Mouse (Mus musculus): ENCODE measurements around the gene Tnk1. TPM values are rescaled to one million over a fixed set of nuclear protein-coding genes. Genes with fewer than 3 reads are reported as not detected.
A peak's percentile ranks its signal among the peaks of the same experiment; 100 is the strongest.

Gene Tnk1
- polyA plus RNA-seq, 1 experiment from 2014 or later, result 0.32 TPM

DNA sequence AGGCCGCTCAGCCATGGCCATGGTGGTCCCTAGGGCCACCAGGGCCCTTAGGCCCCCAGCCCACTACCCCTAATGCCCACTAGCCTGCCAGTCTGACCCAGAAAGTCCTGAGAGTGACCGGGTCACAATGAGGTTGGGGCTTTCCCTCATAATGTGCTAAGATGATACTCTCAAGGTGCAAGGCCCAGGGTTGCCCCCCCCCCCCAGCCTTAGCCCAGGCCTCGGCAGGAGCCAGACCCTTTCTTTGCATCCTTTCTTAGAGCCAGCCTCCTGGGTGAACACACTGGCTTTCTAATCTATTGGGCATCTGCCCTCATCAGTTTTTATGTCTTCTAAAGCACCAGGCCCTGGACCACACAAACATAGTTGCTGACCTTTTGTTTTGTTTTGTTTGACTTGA lies 36.5 kb downstream of the Tnk1 start, which contains the start of gene Spem1:
TSS of gene Spem1 (minus strand) at position 101 of the 400 bp plus-strand sequence.
- peaks cover 32% of the 10 kb centered on the region for H3K36me3 ChIP-seq (ENCODE audit: control insufficient read depth, insufficient read depth, low read length)
- no peak within 1 kb of the TSS for H3K4me2 ChIP-seq (ENCODE audit: low read length)
- no peaks in the 10 kb centered on the region for H3K27me3 ChIP-seq (replicated peaks; ENCODE audit: control insufficient read depth, insufficient read depth, low read length)
- DNase-seq (ENCODE audit: low spot score) (no peak), ATAC-seq (no peak)
- WGBS, result 85% methylated on average over 3 of the region's 3 CpGs
- H3K9me3 ChIP-seq (replicated peaks; ENCODE audit: control insufficient read depth, low read length), result no peaks in the 10 kb centered on the region
- no peak within 1 kb of the TSS for H3K4me3 ChIP-seq (ENCODE audit: low read depth, low read length)
- no peaks in the 10 kb centered on the region for H3K4me1 ChIP-seq (ENCODE audit: control insufficient read depth, insufficient read depth, low read length)
- no peak within 1 kb of the TSS for H3K9ac ChIP-seq (ENCODE audit: low read length)
- no peak within 1 kb of the TSS for H3K27ac ChIP-seq (ENCODE audit: low read depth, low read length)

DNA sequence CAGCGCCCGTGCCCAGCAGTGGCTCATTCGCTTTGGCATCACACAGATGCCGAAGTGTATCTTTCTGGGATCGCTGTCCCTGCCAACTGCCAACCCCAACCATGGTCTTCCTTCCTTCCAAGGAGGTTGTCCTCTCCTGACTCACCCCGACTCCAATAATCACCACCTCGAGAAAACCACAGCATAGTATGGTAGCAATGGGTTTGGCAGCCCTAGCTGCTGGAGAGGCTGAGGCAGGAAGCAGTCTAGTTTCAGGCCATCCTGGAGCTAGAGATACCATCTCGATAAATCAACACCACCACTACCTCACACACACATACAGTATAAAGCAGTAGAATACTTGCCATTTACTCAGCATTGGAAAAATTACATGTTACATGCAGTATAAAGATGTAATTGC lies 39.7 kb downstream of the Tnk1 start:
- 92% methylated on average over 8 of the region's 8 CpGs for WGBS

DNA sequence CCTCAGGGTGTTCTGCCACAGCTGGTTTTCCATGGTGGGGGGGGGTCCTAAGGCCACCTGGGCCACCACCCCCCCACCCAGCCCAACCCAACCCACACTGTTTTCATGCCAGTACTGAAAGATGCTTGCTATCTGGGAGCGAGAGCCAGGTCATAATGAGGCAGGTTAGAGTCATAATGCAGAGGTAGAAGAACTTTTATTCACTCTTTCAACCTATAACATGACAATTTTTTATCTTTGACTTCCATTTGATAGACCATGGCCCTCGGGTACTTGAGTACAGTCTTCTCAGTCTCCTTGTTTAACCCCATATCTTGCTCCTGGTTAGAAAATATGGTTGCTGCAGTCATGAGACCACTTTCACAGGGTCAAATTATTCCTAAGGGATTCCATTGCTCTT lies 40.2 kb downstream of the Tnk1 start, which contains the start of gene Spem2:
TSS of gene Spem2 (minus strand) at position 101 of the 400 bp plus-strand sequence.
- 79% methylated on average over 2 of the region's 2 CpGs for WGBS
- Histone ChIP-seq H3K4me3 (ENCODE audit: low read depth, low read length) (no peak within 1 kb of the TSS), H3K4me1 (ENCODE audit: control insufficient read depth, insufficient read depth, low read length) (no peaks in the 10 kb centered on the region), H3K4me2 (ENCODE audit: low read length) (no peak within 1 kb of the TSS), H3K27ac (ENCODE audit: low read depth, low read length) (no peak within 1 kb of the TSS), H3K36me3 (ENCODE audit: control insufficient read depth, insufficient read depth, low read length) (no peaks in the 10 kb centered on the region), H3K27me3 (replicated peaks; ENCODE audit: control insufficient read depth, insufficient read depth, low read length) (no peaks in the 10 kb centered on the region), H3K9me3 (replicated peaks; ENCODE audit: control insufficient read depth, low read length) (no peaks in the 10 kb centered on the region), H3K9ac (ENCODE audit: low read length) (no peak within 1 kb of the TSS)
- ATAC-seq (no peak), DNase-seq (ENCODE audit: low spot score) (no peak)

More for the DNA sequence above, 39.7 kb downstream of the Tnk1 start:
- H3K27me3 ChIP-seq (replicated peaks; ENCODE audit: control insufficient read depth, insufficient read depth, low read length), result no peaks in the 10 kb centered on the region
- no peaks in the 10 kb centered on the region for H3K4me1 ChIP-seq (ENCODE audit: control insufficient read depth, insufficient read depth, low read length)
- ATAC-seq (no peak), DNase-seq (ENCODE audit: low spot score) (no peak)
- H3K4me3 ChIP-seq (ENCODE audit: low read depth, low read length), result no peak overlapping the region
- no peaks in the 10 kb centered on the region for H3K9me3 ChIP-seq (replicated peaks; ENCODE audit: control insufficient read depth, low read length)
- peaks cover 2% of the 10 kb centered on the region; the same call in 1 of the 2 replicates for H3K36me3 ChIP-seq (ENCODE audit: control insufficient read depth, insufficient read depth, low read length)
- H3K4me2 ChIP-seq (ENCODE audit: low read length), result no peak overlapping the region
- H3K9ac ChIP-seq (ENCODE audit: low read length), result no peak overlapping the region
- H3K27ac ChIP-seq (ENCODE audit: low read depth, low read length), result no peak overlapping the region

- DNase-seq (ENCODE audit: low spot score) (no peak), ATAC-seq (no peak)
- 93% methylated on average over 12 of the region's 12 CpGs for WGBS
- Histone ChIP-seq H3K4me1 (ENCODE audit: control insufficient read depth, insufficient read depth, low read length) (no peaks in the 10 kb centered on the region), H3K9me3 (replicated peaks; ENCODE audit: control insufficient read depth, low read length) (no peaks in the 10 kb centered on the region), H3K27ac (ENCODE audit: low read depth, low read length) (no peak overlapping the region), H3K36me3 (ENCODE audit: control insufficient read depth, insufficient read depth, low read length) (no peaks in the 10 kb centered on the region), H3K4me2 (ENCODE audit: low read length) (no peak overlapping the region), H3K4me3 (ENCODE audit: low read depth, low read length) (no peak overlapping the region), H3K27me3 (replicated peaks; ENCODE audit: control insufficient read depth, insufficient read depth, low read length) (no peaks in the 10 kb centered on the region), H3K9ac (ENCODE audit: low read length) (no peak overlapping the region)
Observed at GRCm38 (mm10) chr11:69816520-69816919, 42.0 kb downstream of the Tnk1 start.

DNA sequence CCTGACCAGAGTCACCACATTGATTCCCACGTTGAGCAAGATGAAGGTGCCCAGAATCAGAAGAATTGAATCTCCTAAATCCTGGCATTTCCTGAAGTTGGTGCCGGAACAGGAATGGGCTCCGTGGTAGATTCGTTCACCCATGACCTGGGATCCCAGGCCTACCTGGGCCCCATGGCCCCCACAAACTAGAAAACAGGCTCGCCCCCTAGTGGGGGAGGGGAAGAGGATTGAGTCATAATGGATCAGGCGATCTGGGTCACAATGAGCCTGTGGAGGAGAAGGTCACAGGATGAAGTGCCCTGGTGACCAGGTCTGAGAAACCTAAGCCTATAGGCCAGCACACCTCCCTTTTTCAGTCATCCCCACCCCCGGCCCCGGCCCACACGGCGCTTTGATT lies 43.4 kb downstream of the Tnk1 start, which contains the start of gene Gm39566:
TSS of gene Gm39566 (minus strand) at position 144 of the 400 bp plus-strand sequence.
- no peak within 1 kb of the TSS for H3K4me2 ChIP-seq (ENCODE audit: low read length)
- no peaks in the 10 kb centered on the region for H3K9me3 ChIP-seq (replicated peaks; ENCODE audit: control insufficient read depth, low read length)
- 63% methylated on average over 10 of the region's 10 CpGs for WGBS
- H3K4me3 ChIP-seq (ENCODE audit: low read depth, low read length), result no peak within 1 kb of the TSS
- no peaks in the 10 kb centered on the region for H3K27me3 ChIP-seq (replicated peaks; ENCODE audit: control insufficient read depth, insufficient read depth, low read length)
- DNase-seq (ENCODE audit: low spot score) (no peak), ATAC-seq (no peak)
- H3K36me3 ChIP-seq (ENCODE audit: control insufficient read depth, insufficient read depth, low read length), result no peaks in the 10 kb centered on the region
- H3K9ac ChIP-seq (ENCODE audit: low read length), result no peak within 1 kb of the TSS
- H3K27ac ChIP-seq (ENCODE audit: low read depth, low read length), result no peak within 1 kb of the TSS
- H3K4me1 ChIP-seq (ENCODE audit: control insufficient read depth, insufficient read depth, low read length), result no peaks in the 10 kb centered on the region

DNA sequence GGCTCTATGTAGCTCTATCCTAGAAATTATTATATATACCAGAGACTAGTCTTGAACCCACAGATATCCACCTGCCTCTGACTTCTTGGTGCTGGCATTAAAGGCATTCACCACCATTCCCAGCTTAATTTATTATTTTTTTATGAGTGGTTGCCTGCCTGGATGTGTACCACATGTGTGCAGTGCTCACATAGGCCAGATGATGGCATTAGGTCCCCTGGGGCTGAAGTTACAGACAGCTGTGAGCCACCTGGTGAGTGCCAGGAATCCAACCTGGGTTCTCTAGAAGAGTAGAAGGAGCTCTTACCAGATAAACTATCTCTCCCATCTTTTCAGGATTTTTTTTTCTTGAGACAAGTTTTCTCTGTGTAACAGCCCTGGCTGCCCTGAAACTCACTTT lies 48.2 kb downstream of the Tnk1 start:
- no peaks in the 10 kb centered on the region for H3K36me3 ChIP-seq (ENCODE audit: control insufficient read depth, insufficient read depth, low read length)
- H3K4me3 ChIP-seq (ENCODE audit: low read depth, low read length), result no peak overlapping the region
- ATAC-seq, result no peak

DNA sequence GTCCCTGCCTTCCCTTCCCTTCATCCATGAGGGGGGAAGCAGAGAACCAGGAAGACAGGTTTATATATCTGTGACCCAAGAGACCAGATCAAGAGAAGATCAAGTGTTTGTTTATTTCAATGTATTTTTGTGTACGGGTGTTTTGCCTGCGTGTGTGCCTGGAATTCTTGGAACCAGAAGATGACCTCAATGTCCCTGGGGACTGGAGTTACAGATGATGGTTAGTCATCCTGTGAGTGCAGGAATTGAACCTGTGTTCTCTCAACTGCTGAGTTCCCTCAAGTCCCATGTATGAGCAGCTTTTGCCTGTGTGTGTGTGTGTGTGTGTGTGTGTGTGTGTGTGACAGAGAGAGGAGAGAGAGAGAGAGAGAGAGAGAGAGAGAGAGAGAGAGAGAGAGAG lies 50.9 kb downstream of the Tnk1 start:
- ATAC-seq, result no peak
- Histone ChIP-seq H3K4me3 (ENCODE audit: low read depth, low read length) (no peak overlapping the region), H3K27ac (ENCODE audit: low read depth, low read length) (no peak overlapping the region), H3K4me2 (ENCODE audit: low read length) (no peak overlapping the region), H3K36me3 (ENCODE audit: control insufficient read depth, insufficient read depth, low read length) (no peaks in the 10 kb centered on the region), H3K9ac (ENCODE audit: low read length) (no peak overlapping the region), H3K27me3 (replicated peaks; ENCODE audit: control insufficient read depth, insufficient read depth, low read length) (peaks cover 22% of the 10 kb centered on the region), H3K9me3 (replicated peaks; ENCODE audit: control insufficient read depth, low read length) (no peaks in the 10 kb centered on the region), H3K4me1 (ENCODE audit: control insufficient read depth, insufficient read depth, low read length) (peaks cover 20% of the 10 kb centered on the region)
- whole genome bisulfite sequencing, result 94% methylated on average over 2 of the region's 2 CpGs
- no peak for DNase-seq (ENCODE audit: low spot score)

More for the DNA sequence above, 48.2 kb downstream of the Tnk1 start:
- H3K4me1 ChIP-seq (ENCODE audit: control insufficient read depth, insufficient read depth, low read length), result no peaks in the 10 kb centered on the region
- H3K9me3 ChIP-seq (replicated peaks; ENCODE audit: control insufficient read depth, low read length), result no peaks in the 10 kb centered on the region
- H3K27me3 ChIP-seq (replicated peaks; ENCODE audit: control insufficient read depth, insufficient read depth, low read length), result peaks cover 10% of the 10 kb centered on the region
- DNase-seq (ENCODE audit: low spot score), result no peak
- H3K9ac ChIP-seq (ENCODE audit: low read length), result no peak overlapping the region
- H3K4me2 ChIP-seq (ENCODE audit: low read length), result no peak overlapping the region
- H3K27ac ChIP-seq (ENCODE audit: low read depth, low read length), result no peak overlapping the region

GRCm38 (mm10) chr11:69806378-69806777 lies 52.2 kb downstream of the Tnk1 start:
- ATAC-seq (no peak), DNase-seq (ENCODE audit: low spot score) (no peak)
- Histone ChIP-seq H3K27ac (ENCODE audit: low read depth, low read length) (no peak overlapping the region), H3K9ac (ENCODE audit: low read length) (no peak overlapping the region), H3K27me3 (replicated peaks; ENCODE audit: control insufficient read depth, insufficient read depth, low read length) (peaks cover 27% of the 10 kb centered on the region), H3K4me2 (ENCODE audit: low read length) (no peak overlapping the region), H3K4me3 (ENCODE audit: low read depth, low read length) (no peak overlapping the region), H3K36me3 (ENCODE audit: control insufficient read depth, insufficient read depth, low read length) (no peaks in the 10 kb centered on the region), H3K9me3 (replicated peaks; ENCODE audit: control insufficient read depth, low read length) (no peaks in the 10 kb centered on the region), H3K4me1 (ENCODE audit: control insufficient read depth, insufficient read depth, low read length) (peaks cover 26% of the 10 kb centered on the region)
- WGBS, result 81% methylated on average over 4 of the region's 4 CpGs

GRCm38 (mm10) chr11:69804972-69805909 lies 53.3 kb downstream of the Tnk1 start, which contains the start of gene Tmem102:
Tmem102 (minus strand) TSS chr11:69805624.
- no peak for DNase-seq (ENCODE audit: low spot score)
- Histone ChIP-seq H3K9ac (ENCODE audit: low read length) (peak within 1 kb of the TSS; percentile 25; the same call in 1 of the 2 replicates), H3K4me3 (ENCODE audit: low read depth, low read length) (no peak within 1 kb of the TSS; the same call in 1 of the 2 replicates), H3K4me1 (ENCODE audit: control insufficient read depth, insufficient read depth, low read length) (peaks cover 31% of the 10 kb centered on the region), H3K27me3 (replicated peaks; ENCODE audit: control insufficient read depth, insufficient read depth, low read length) (peaks cover 27% of the 10 kb centered on the region), H3K27ac (ENCODE audit: low read depth, low read length) (no peak within 1 kb of the TSS), H3K9me3 (replicated peaks; ENCODE audit: control insufficient read depth, low read length) (no peaks in the 10 kb centered on the region), H3K4me2 (ENCODE audit: low read length) (peak within 1 kb of the TSS; percentile 98; the same call in 1 of the 2 replicates), H3K36me3 (ENCODE audit: control insufficient read depth, insufficient read depth, low read length) (no peaks in the 10 kb centered on the region)
- 5% methylated on average over 29 of the region's 29 CpGs for WGBS
- ATAC-seq, result no peak

All from forebrain, embryonic 14.5 days (tissue).